Mouse (Mus musculus) myocyte (in vitro differentiated cells): ENCODE measurements at regions not wholly inside any gene's neighbourhood (a gene's known extent, or its start where the extent isn't known, plus 50 kb on each side); places are given as distances from the start of the nearest gene placed in this dataset.

Source experiments
- CEBPB ChIP-seq: IDR thresholded peaks from 2 replicates; pipeline ENCODE4 v1.6.1; 2011; ENCODE audit warnings: mild to moderate bottlenecking, moderate library complexity; ENCODE audit not compliant: poor library complexity, insufficient read depth, severe bottlenecking
- MAX ChIP-seq: IDR thresholded peaks from one replicate; pipeline ENCODE4 v1.6.1; 2011; ENCODE audit warnings: low read depth, mild to moderate bottlenecking, control low read depth
- MYOD1 ChIP-seq, 3 experiments: IDR thresholded peaks; one replicate each; pipeline ENCODE4 v1.6.1; 2011; ENCODE audit warnings: control low read depth in 2 of 3, low read depth in 2 of 3, mild to moderate bottlenecking in 2 of 3, moderate library complexity in 1 of 3; ENCODE audit not compliant: insufficient read length in 2 of 3, control insufficient read depth in 1 of 3
- POLR2A ChIP-seq: IDR thresholded peaks from one replicate; pipeline ENCODE4 v1.6.1; 2011; ENCODE audit warnings: low read depth, mild to moderate bottlenecking, control low read depth, moderate library complexity; ENCODE audit not compliant: insufficient read length
- POLR2AphosphoS2 ChIP-seq: IDR thresholded peaks from one replicate; pipeline ENCODE4 v1.6.1; 2011; ENCODE audit warnings: low read depth, control low read depth; ENCODE audit not compliant: insufficient read length
- TCF12 ChIP-seq: IDR thresholded peaks from one replicate; pipeline ENCODE4 v1.6.1; 2011; ENCODE audit warnings: mild to moderate bottlenecking, control low read depth; ENCODE audit not compliant: poor library complexity, insufficient read depth, severe bottlenecking
- USF1 ChIP-seq: IDR thresholded peaks from one replicate; pipeline ENCODE4 v1.6.1; 2011; ENCODE audit warnings: low read depth, mild to moderate bottlenecking, control low read depth, moderate library complexity

GRCm38 (mm10) chr7:51300238-51300637, 210.6 kb upstream of the Ano5 start:
- no peak for TF ChIP-seq POLR2A
- TF ChIP-seq CEBPB, result no peak
- TF ChIP-seq MAX, result no peak
- TF ChIP-seq MYOD1 (IDR thresholded peaks at IDR 0.05; ENCODE audit: control insufficient read depth in 1 of 3, insufficient read length in 2 of 3, low read depth in 2 of 3), result peak in 2 of 3 experiments; percentile 81 to 91
- TF ChIP-seq TCF12, result peak; percentile 63
- no peak for TF ChIP-seq USF1
- no peak for TF ChIP-seq POLR2AphosphoS2
